Mouse (Mus musculus) lung, postnatal 0 days (tissue): Measurements from ENCODE around the gene Rnf20.

Source experiments
- CTCF ChIP-seq: IDR thresholded peaks from 2 replicates; pipeline ENCODE4 v1.5.1; 2016; ENCODE audit warnings: antibody characterized with exemption, mild to moderate bottlenecking
- EP300 ChIP-seq: IDR thresholded peaks from 2 replicates; pipeline ENCODE4 v1.6.1; 2016; ENCODE audit warnings: antibody characterized with exemption, mild to moderate bottlenecking, control low read depth

- TF ChIP-seq CTCF: no peak
- TF ChIP-seq EP300: no peak
Measured at GRCm38 (mm10) chr4:49585524-49586101, 46.2 kb upstream of the Rnf20 start.
